Mouse (Mus musculus) stomach, embryonic 15.5 days (tissue): Measurements from ENCODE around the gene Tmem88. TPM values are rescaled to one million over a fixed set of nuclear protein-coding genes. Genes with fewer than 3 reads are reported as not detected.

ENCODE experiments used
- ATAC-seq: fragments of 200-750 bp; cut with Nextera tagmentation; 2 replicates; pipeline ENCODE4 v1.8.0; 2017; ENCODE audit warnings: low read depth, moderate number of reproducible peaks, moderate TSS enrichment; ENCODE audit not compliant: insufficient read depth, low FRiP score
- H3K27ac ChIP-seq: fragments of 300-500 bp; sonication (generic); 2 replicates; pipeline ENCODE4 v1.5.1; 2015; ENCODE audit warnings: mild to moderate bottlenecking, inconsistent platforms
- H3K27me3 ChIP-seq: fragments of 300-500 bp; sonication (generic); replicated peaks from 2 replicates; pipeline ENCODE4 v1.6.1; 2015; ENCODE audit warnings: inconsistent platforms
- H3K36me3 ChIP-seq: fragments of 300-500 bp; sonication (generic); 2 replicates; pipeline ENCODE4 v1.6.1; 2015; ENCODE audit warnings: inconsistent platforms
- H3K4me1 ChIP-seq: fragments of 300-500 bp; sonication (generic); 2 replicates; pipeline ENCODE4 v1.6.1; 2015; ENCODE audit warnings: inconsistent platforms
- H3K4me2 ChIP-seq: fragments of 300-500 bp; sonication (generic); 2 replicates; pipeline ENCODE4 v1.6.1; 2015; ENCODE audit warnings: mild to moderate bottlenecking, inconsistent platforms
- H3K4me3 ChIP-seq: fragments of 300-500 bp; sonication (generic); replicated peaks from 2 replicates; pipeline ENCODE4 v1.5.1; 2015; ENCODE audit warnings: inconsistent platforms
- H3K9ac ChIP-seq: fragments of 300-500 bp; sonication (generic); 2 replicates; pipeline ENCODE4 v1.6.1; 2015; ENCODE audit warnings: inconsistent platforms
- H3K9me3 ChIP-seq: fragments of 300-500 bp; sonication (generic); 2 replicates; pipeline ENCODE4 v1.6.1; 2016; ENCODE audit warnings: inconsistent platforms
- WGBS: fragments of 180-500 bp; shearing (Covaris S2); methylation state at CpG from one replicate; pipeline ENCODE4 v1.1.7; 2015; 5-methylcytosine and 5-hydroxymethylcytosine counted together
- polyA plus RNA-seq: library from polyadenylated mRNA; unstranded; fragments of >200 nt; fragmentation: Nextera tagmentation; extraction: Ambion mirVana; gene quantifications from 2 replicates; pipeline ENCODE4 v1.2.1, GENCODE M21; 2015

Gene Tmem88
- polyA plus RNA-seq, 1 experiment from 2014 or later, result 29.4 TPM

DNA sequence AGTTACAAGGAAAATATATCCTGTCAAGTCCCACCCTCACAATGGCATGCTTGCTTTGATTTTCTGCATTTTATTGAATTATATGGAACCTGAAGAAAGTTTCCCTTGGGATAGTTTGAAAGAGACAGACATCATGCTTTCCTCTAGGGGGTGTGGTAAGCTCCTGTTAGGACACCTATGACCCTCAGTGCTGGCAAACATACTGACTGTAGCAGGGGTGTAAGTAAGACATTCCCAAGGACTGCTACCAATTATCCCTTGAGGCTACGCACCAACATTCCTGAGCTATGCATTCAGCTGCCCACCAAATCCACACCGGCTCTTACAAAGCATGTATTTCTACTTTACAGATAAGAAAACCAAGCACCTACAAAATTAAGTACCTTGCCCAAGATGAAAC is 35.6 kb downstream of the Tmem88 start:
- ATAC-seq, result no peak
- H3K4me2 ChIP-seq, result no peak overlapping the region
- 75% methylated on average over 2 of the region's 2 CpGs for WGBS
- H3K4me1 ChIP-seq, result peaks cover 24% of the 10 kb centered on the region
- no peak overlapping the region for H3K9ac ChIP-seq
- no peak overlapping the region for H3K27ac ChIP-seq
- no peaks in the 10 kb centered on the region for H3K27me3 ChIP-seq
- H3K36me3 ChIP-seq, result peaks cover 51% of the 10 kb centered on the region
- no peaks in the 10 kb centered on the region for H3K9me3 ChIP-seq
- H3K4me3 ChIP-seq, result no peak overlapping the region

DNA sequence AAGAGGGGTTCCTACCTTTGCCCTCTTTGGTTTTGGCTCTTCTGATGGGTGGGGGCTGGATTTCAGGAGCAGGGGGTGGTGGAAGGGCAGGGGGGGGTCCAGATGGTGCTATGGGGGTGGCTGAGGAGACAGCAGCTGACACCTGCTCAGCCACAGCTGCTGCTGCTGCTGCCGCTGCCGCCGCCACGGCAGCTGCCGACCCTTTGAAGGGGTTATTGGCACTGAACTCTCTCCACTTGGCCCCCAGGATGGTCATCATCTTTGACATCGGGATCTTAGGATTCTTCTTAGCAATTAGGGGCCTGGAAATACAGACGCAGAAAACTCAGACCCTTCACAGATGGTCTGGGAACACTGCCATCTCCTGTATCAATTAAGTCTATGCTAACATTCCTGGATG is 36.0 kb downstream of the Tmem88 start:
- Histone ChIP-seq H3K9me3 (no peaks in the 10 kb centered on the region), H3K27ac (no peak overlapping the region), H3K4me2 (no peak overlapping the region), H3K36me3 (peaks cover 54% of the 10 kb centered on the region), H3K4me1 (peaks cover 20% of the 10 kb centered on the region), H3K9ac (no peak overlapping the region), H3K27me3 (no peaks in the 10 kb centered on the region), H3K4me3 (no peak overlapping the region)
- ATAC-seq, result no peak
- 67% methylated on average over 7 of the region's 7 CpGs for WGBS

DNA sequence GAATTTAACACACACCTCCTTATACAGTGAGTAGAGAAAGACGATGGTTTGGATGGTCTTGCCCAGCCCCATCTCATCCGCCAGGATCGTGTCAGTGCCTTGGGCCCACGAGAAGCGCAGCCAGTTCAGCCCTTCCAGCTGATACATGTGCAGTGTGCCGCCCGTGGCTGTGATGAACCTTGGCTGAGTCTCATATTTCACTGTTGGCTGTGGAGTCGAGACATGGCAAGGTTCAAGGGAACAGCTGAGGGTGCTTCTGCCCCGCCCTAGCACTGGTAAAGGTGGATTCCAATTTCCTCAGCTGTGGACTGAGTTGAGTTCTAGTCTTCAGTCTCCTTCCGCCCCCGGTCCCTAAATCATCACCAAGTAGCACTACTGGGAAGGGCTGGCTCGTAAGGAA is 40.3 kb downstream of the Tmem88 start:
- Histone ChIP-seq H3K9ac (no peak overlapping the region), H3K4me2 (no peak overlapping the region), H3K4me3 (no peak overlapping the region), H3K27me3 (no peaks in the 10 kb centered on the region), H3K9me3 (no peaks in the 10 kb centered on the region), H3K36me3 (peaks cover 81% of the 10 kb centered on the region), H3K4me1 (no peaks in the 10 kb centered on the region), H3K27ac (no peak overlapping the region)
- 84% methylated on average over 12 of the region's 12 CpGs for WGBS
- no peak for ATAC-seq

DNA sequence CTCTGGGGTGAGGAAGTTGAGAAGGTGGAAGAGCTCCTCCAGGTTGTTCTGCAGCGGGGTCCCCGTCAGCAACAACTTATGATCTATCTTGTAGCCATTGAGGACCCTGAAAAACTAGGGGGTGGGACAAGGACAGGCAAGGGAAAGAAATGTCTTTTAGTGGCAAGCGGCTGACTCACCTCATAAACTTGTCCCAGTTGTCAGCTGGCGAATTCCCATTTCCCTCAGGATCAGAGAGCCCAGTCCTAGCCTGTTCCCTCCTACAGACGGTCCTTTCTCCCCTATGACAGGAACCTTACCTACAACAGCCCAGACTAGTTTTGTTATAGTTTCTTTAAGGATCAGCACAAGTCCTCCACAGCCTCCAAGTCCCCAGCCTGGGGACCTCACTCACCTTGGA is 41.5 kb downstream of the Tmem88 start:
- H3K4me1 ChIP-seq, result no peaks in the 10 kb centered on the region
- H3K9me3 ChIP-seq, result no peaks in the 10 kb centered on the region
- no peak overlapping the region for H3K4me3 ChIP-seq
- H3K9ac ChIP-seq, result no peak overlapping the region
- no peak for ATAC-seq
- H3K4me2 ChIP-seq, result no peak overlapping the region
- H3K27me3 ChIP-seq, result no peaks in the 10 kb centered on the region
- H3K36me3 ChIP-seq, result peaks cover 80% of the 10 kb centered on the region
- WGBS, result 86% methylated on average over 5 of the region's 5 CpGs
- H3K27ac ChIP-seq, result no peak overlapping the region

Other genes with a start within 250 kb of the Tmem88 start
- gene Alox12b, start 241.2 kb downstream of the Tmem88 start, polyA plus RNA-seq, result 4.2 and 11.5 TPM in 2 replicates
- gene Alox8, start 200.4 kb downstream of the Tmem88 start, polyA plus RNA-seq, result 0.28 and 0.31 TPM in 2 replicates
- gene Gucy2e, start 161.2 kb downstream of the Tmem88 start, polyA plus RNA-seq, result 0.04 TPM in 1 of 2 replicates, not detected in the other
- 18.6 and 19.5 TPM in 2 replicates for gene Cntrob, start 74.5 kb downstream of the Tmem88 start, polyA plus RNA-seq
- gene Trappc1, start 74.3 kb downstream of the Tmem88 start, polyA plus RNA-seq, result 146 and 157 TPM in 2 replicates
- gene Kcnab3, start 72.0 kb downstream of the Tmem88 start, polyA plus RNA-seq, result 1.3 TPM in 2 replicates
- 12.6 and 12.8 TPM in 2 replicates for gene Rnf227, start 57.8 kb downstream of the Tmem88 start, polyA plus RNA-seq
- 53.4 and 54.0 TPM in 2 replicates for gene Chd3, start 28.8 kb downstream of the Tmem88 start, polyA plus RNA-seq
- gene Naa38, start 2.7 kb downstream of the Tmem88 start, polyA plus RNA-seq, result 154 and 179 TPM in 2 replicates
- gene Cyb5d1, start 2.6 kb downstream of the Tmem88 start, polyA plus RNA-seq, result 24.9 and 25.3 TPM in 2 replicates
- gene Kdm6b, start 15.4 kb upstream of the Tmem88 start, polyA plus RNA-seq, result 25.4 and 26.5 TPM in 2 replicates
- gene Dnah2, start 150.9 kb upstream of the Tmem88 start, polyA plus RNA-seq, result 0.81 and 1.1 TPM in 2 replicates
- gene Efnb3, start 162.0 kb upstream of the Tmem88 start, polyA plus RNA-seq, result 10.4 and 12.6 TPM in 2 replicates
- gene Wrap53, start 182.0 kb upstream of the Tmem88 start, polyA plus RNA-seq, result 21.6 and 24.5 TPM in 2 replicates
- gene Trp53, start 182.1 kb upstream of the Tmem88 start, polyA plus RNA-seq, result 122 and 130 TPM in 2 replicates
- 7.5 and 7.7 TPM in 2 replicates for gene Atp1b2, start 207.7 kb upstream of the Tmem88 start, polyA plus RNA-seq
- gene Shbg, start 219.7 kb upstream of the Tmem88 start, polyA plus RNA-seq, result 0.99 and 2.1 TPM in 2 replicates
- gene Sat2, start 223.8 kb upstream of the Tmem88 start, polyA plus RNA-seq, result 14.4 and 17.8 TPM in 2 replicates
- 21.0 and 27.0 TPM in 2 replicates for gene Fxr2, start 234.8 kb upstream of the Tmem88 start, polyA plus RNA-seq